ENCODE assay signal across 30 mouse cellular contexts in the genomic region with DNA sequence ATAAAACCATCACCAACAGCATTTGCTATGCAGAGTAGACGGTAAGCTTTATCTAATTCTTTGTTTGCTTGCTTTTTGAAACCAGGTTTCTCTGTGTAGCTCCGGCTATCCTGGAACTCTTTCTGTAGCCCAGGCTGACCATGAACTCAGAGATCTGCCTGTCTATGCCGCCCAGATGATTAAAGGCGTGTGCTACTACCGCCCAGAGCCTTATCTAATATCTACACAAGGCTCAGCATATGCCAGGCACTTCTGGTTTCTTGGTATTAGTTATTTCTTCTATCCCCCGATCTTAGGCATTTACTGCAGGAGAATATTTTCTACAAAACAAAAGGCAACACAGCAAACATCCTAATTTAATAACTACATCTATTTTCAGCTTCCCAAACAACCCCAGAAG. TPM values are rescaled to one million over a fixed set of nuclear protein-coding genes. Genes with fewer than 3 reads are reported as not detected.
DNase-seq lines count a peak whose midpoint lies in the region; ATAC-seq lines count a peak whose summit lies in the region.
"Had no signal": no experiment of that assay in that cellular context is flagged by ENCODE, and none has a peak within 500 bp of the region (broad histone marks: within the 10 kb centered on the region; RNA-seq: fewer than 3 reads in every experiment).

No protein-coding gene starts in this region.

- peak; percentile 97 for ATAC-seq in liver, embryonic 13.5 days (ENCODE audit: low read depth)
- peak; percentile 79 for ATAC-seq in megakaryocyte progenitor cell, adult 5-6 weeks (replicated peaks; ENCODE audit: poor library complexity)
- no peak for ATAC-seq in midbrain, embryonic 11.5 days (ENCODE audit: low FRiP score)
- ATAC-seq: forebrain, postnatal 0 days; hindbrain, embryonic 16.5 days; midbrain, embryonic 16.5 days; Patski had no signal

- no peaks in the 10 kb centered on the region for H3K27me3 ChIP-seq in erythroblast, embryonic 14.5 days (ENCODE audit: control insufficient read depth)
- H3K27me3 ChIP-seq in liver, embryonic 13.5 days = no peaks in the 10 kb centered on the region
- H3K27me3 ChIP-seq in midbrain, embryonic 11.5 days (ENCODE audit: control insufficient read depth, insufficient read depth, low read length) = no peaks in the 10 kb centered on the region
- H3K27me3 ChIP-seq: CH12.LX; forebrain, embryonic 12.5 days; limb, embryonic 13.5 days; neural tube, embryonic 12.5 days; Patski had no signal

- no peaks in the 10 kb centered on the region for H3K9me3 ChIP-seq in erythroblast, embryonic 14.5 days (ENCODE audit: control insufficient read depth, low read length)
- no peaks in the 10 kb centered on the region for H3K9me3 ChIP-seq in liver, embryonic 13.5 days (replicated peaks)
- H3K9me3 ChIP-seq in midbrain, embryonic 11.5 days (ENCODE audit: control insufficient read depth, low read length) = no peaks in the 10 kb centered on the region
- H3K9me3 ChIP-seq: forebrain, embryonic 12.5 days; limb, embryonic 13.5 days; midbrain, embryonic 10.5 days; neural tube, embryonic 12.5 days had no signal

- peak overlapping the region; percentile 85 for H3K27ac ChIP-seq in liver, embryonic 13.5 days
- no peak overlapping the region for H3K27ac ChIP-seq in midbrain, embryonic 11.5 days (ENCODE audit: low read depth, low read length)
- H3K27ac ChIP-seq: forebrain, embryonic 12.5 days; limb, embryonic 13.5 days; macrophage; midbrain, embryonic 10.5 days; neural tube, embryonic 12.5 days had no signal

- H3K9ac ChIP-seq in liver, embryonic 13.5 days = peak overlapping the region; percentile 42; the same call in 1 of the 2 replicates
- H3K9ac ChIP-seq in midbrain, embryonic 11.5 days (ENCODE audit: low read length) = no peak overlapping the region
- H3K9ac ChIP-seq: forebrain, embryonic 12.5 days; forebrain, postnatal 0 days; limb, embryonic 13.5 days; neural tube, embryonic 12.5 days had no signal

- H3K36me3 ChIP-seq in erythroblast, embryonic 14.5 days (ENCODE audit: control insufficient read depth) = peaks cover 98% of the 10 kb centered on the region
- H3K36me3 ChIP-seq in liver, embryonic 13.5 days = peaks cover 98% of the 10 kb centered on the region
- peaks cover 48% of the 10 kb centered on the region for H3K36me3 ChIP-seq in midbrain, embryonic 11.5 days (ENCODE audit: control insufficient read depth, insufficient read depth, low read length)

- H3K4me2 ChIP-seq in liver, embryonic 13.5 days = peak overlapping the region; percentile 49
- no peak overlapping the region for H3K4me2 ChIP-seq in midbrain, embryonic 11.5 days
- H3K4me2 ChIP-seq: forebrain, embryonic 12.5 days; limb, embryonic 13.5 days; neural tube, embryonic 12.5 days had no signal

- WGBS in liver, embryonic 13.5 days (ENCODE audit: insufficient replicate concordance) = 35% methylated on average over 6 of the region's 6 CpGs
- WGBS in midbrain, embryonic 11.5 days = 94% methylated on average over 6 of the region's 6 CpGs

- H3K4me3 ChIP-seq in erythroblast, embryonic 14.5 days (replicated peaks) = peak overlapping the region; percentile 38
- H3K4me3 ChIP-seq in liver, embryonic 13.5 days (replicated peaks) = no peak overlapping the region
- H3K4me3 ChIP-seq in midbrain, embryonic 11.5 days (ENCODE audit: low read depth, low read length) = no peak overlapping the region
- H3K4me3 ChIP-seq: forebrain, embryonic 12.5 days; limb, embryonic 13.5 days; midbrain, embryonic 10.5 days; neural tube, embryonic 12.5 days had no signal

- DNase-seq in spleen, adult 12 weeks (ENCODE audit: low spot score) = peak; percentile 11
- DNase-seq in spleen, postnatal 10 days (ENCODE audit: low spot score in 2 of 2) = no peak
- DNase-seq in liver, embryonic 13.5 days = peak; percentile 48
- DNase-seq in midbrain, embryonic 11.5 days (ENCODE audit: low spot score, missing footprints) = no peak
- DNase-seq in layer of hippocampus, adult 11-12 months (ENCODE audit: low spot score) = no peak
- DNase-seq in cerebellum, postnatal 25 days = no peak
- DNase-seq: adrenal gland, postnatal 10 days; cerebellum, adult 8-10 months; cerebellum, postnatal 36 days; forebrain, postnatal 0 days; gastrocnemius, postnatal 10 days; heart, postnatal 14 days; kidney, adult 2 months; kidney, postnatal 36 days; layer of hippocampus, postnatal 36 days; lung, adult 2 months; lung, postnatal 10 days; right cerebral cortex, adult 18-20 months; thymus, postnatal 25 days had no signal

- H3K4me1 ChIP-seq in erythroblast, embryonic 14.5 days (ENCODE audit: control insufficient read depth) = peaks cover 28% of the 10 kb centered on the region
- peaks cover 26% of the 10 kb centered on the region for H3K4me1 ChIP-seq in liver, embryonic 13.5 days (replicated peaks)
- H3K4me1 ChIP-seq in midbrain, embryonic 11.5 days (ENCODE audit: control insufficient read depth, insufficient read depth, low read length) = no peaks in the 10 kb centered on the region
- H3K4me1 ChIP-seq: forebrain, embryonic 12.5 days; limb, embryonic 13.5 days; midbrain, embryonic 10.5 days; neural tube, embryonic 12.5 days had no signal

RNA-seq across cellular contexts. Expression of gene Tmem44, which starts 15.0 kb away (rescaled TPM):
- polyA plus RNA-seq in erythroblast, embryonic 14.5 days (2012) = 0.01 TPM in 2 replicates
- polyA plus RNA-seq in liver, embryonic 13.5 days (2015; fragmentation: Nextera tagmentation; extraction: Ambion mirVana) = 1.0 and 1.2 TPM in 2 replicates
- 0.27 TPM in 1 of 2 replicates, not detected in the other for total RNA-seq in megakaryocyte progenitor cell, adult 5-6 weeks (2015)
- total RNA-seq in megakaryocyte progenitor cell, adult 5-6 weeks (2017) = 0.12 and 0.51 TPM in 2 replicates
- polyA plus RNA-seq in midbrain, embryonic 11.5 days (2014; fragmentation: Nextera tagmentation; extraction: Ambion mirVana) = 26.6 and 27.9 TPM in 2 replicates
- polyA plus RNA-seq: macrophage had no signal

RNA-seq across cellular contexts. Expression of gene Lsg1, which starts 21.8 kb away (rescaled TPM):
- 0.39 and 0.61 TPM in 2 replicates for polyA plus RNA-seq in erythroblast, embryonic 14.5 days (2012)
- 36.9 and 45.8 TPM in 2 replicates for polyA plus RNA-seq in liver, embryonic 13.5 days (2015; fragmentation: Nextera tagmentation; extraction: Ambion mirVana)
- total RNA-seq in megakaryocyte progenitor cell, adult 5-6 weeks (2015) = 36.4 and 42.8 TPM in 2 replicates
- total RNA-seq in megakaryocyte progenitor cell, adult 5-6 weeks (2017) = 69.8 and 74.7 TPM in 2 replicates
- polyA plus RNA-seq in midbrain, embryonic 11.5 days (2014; fragmentation: Nextera tagmentation; extraction: Ambion mirVana) = 84.7 and 89.3 TPM in 2 replicates

RNA-seq across cellular contexts. Expression of gene Fam43a, which starts 33.9 kb away (rescaled TPM):
- polyA plus RNA-seq in erythroblast, embryonic 14.5 days (2012) = 0.11 and 0.17 TPM in 2 replicates
- 5.0 and 5.9 TPM in 2 replicates for polyA plus RNA-seq in liver, embryonic 13.5 days (2015; fragmentation: Nextera tagmentation; extraction: Ambion mirVana)
- 5.5 and 6.5 TPM in 2 replicates for total RNA-seq in megakaryocyte progenitor cell, adult 5-6 weeks (2015)
- 8.8 and 11.2 TPM in 2 replicates for total RNA-seq in megakaryocyte progenitor cell, adult 5-6 weeks (2017)
- 5.4 and 6.1 TPM in 2 replicates for polyA plus RNA-seq in midbrain, embryonic 11.5 days (2014; fragmentation: Nextera tagmentation; extraction: Ambion mirVana)

Comparison
In these comparisons a context has a peak if more than half of its experiments do, and no peak if none do; other contexts are left out.
1. DNase-seq: peak in spleen, adult 12 weeks (single experiment) and liver, embryonic 13.5 days (single experiment); none in spleen, postnatal 10 days (0 of 2), midbrain, embryonic 11.5 days (single experiment), layer of hippocampus, adult 11-12 months (single experiment) and cerebellum, postnatal 25 days (0 of 2).
2. RNA of gene Tmem44, which starts 15.0 kb away (polyA plus RNA-seq): 26.6 to 27.9 TPM in midbrain, embryonic 11.5 days; 1.0 to 1.2 TPM in liver, embryonic 13.5 days and 0.01 TPM in erythroblast, embryonic 14.5 days; every median in the first group is over 10 times any median in the second.
3. RNA of gene Lsg1, which starts 21.8 kb away (polyA plus RNA-seq): 84.7 to 89.3 TPM in midbrain, embryonic 11.5 days and 36.9 to 45.8 TPM in liver, embryonic 13.5 days; 0.39 to 0.61 TPM in erythroblast, embryonic 14.5 days; every median in the first group is over 10 times any median in the second.